Mouse (Mus musculus): ENCODE measurements around the gene P3h4.
"Not testable (repeated sequence)": the region's sequence is repeated elsewhere in the genome, so short reads cannot be mapped to it uniquely, and the experiment has no call there.

Gene P3h4

GRCm38 (mm10) chr11:100391081-100391883, 23.4 kb downstream of the P3h4 start:
- peak in 1 of 2 experiments; percentile 43 for DNase-seq

GRCm38 (mm10) chr11:100389931-100390445, 24.6 kb downstream of the P3h4 start:
- DNase-seq: peak; percentile 83 to 89

GRCm38 (mm10) chr11:100388588-100388987, 26.0 kb downstream of the P3h4 start:
- DNase-seq: peak; percentile 56 to 65

- DNase-seq: no peak
These were observed 26.9 kb downstream of the P3h4 start for GRCm38 (mm10) chr11:100387589-100388375.

GRCm38 (mm10) chr11:100387111-100387510, 27.5 kb downstream of the P3h4 start:
- DNase-seq: no peak

- DNase-seq: no peak
These were observed 28.1 kb downstream of the P3h4 start for GRCm38 (mm10) chr11:100386586-100386985.

- no peak for DNase-seq
These were observed 29.6 kb downstream of the P3h4 start for GRCm38 (mm10) chr11:100385016-100385415.

GRCm38 (mm10) chr11:100382682-100383081, 32.0 kb downstream of the P3h4 start:
- no peak for DNase-seq

GRCm38 (mm10) chr11:100379311-100379710, 35.3 kb downstream of the P3h4 start:
- peak in 1 of 2 experiments; percentile 37 for DNase-seq

GRCm38 (mm10) chr11:100378446-100378845, 36.2 kb downstream of the P3h4 start:
- no peak for DNase-seq

GRCm38 (mm10) chr11:100377989-100378388, 36.6 kb downstream of the P3h4 start:
- no peak for DNase-seq

- no peak for DNase-seq
These were observed 37.8 kb downstream of the P3h4 start for GRCm38 (mm10) chr11:100376746-100377389.

- no peak for DNase-seq
These were observed 38.6 kb downstream of the P3h4 start for GRCm38 (mm10) chr11:100376005-100376404.

GRCm38 (mm10) chr11:100375127-100375526, 39.5 kb downstream of the P3h4 start:
- no peak for DNase-seq

- no peak for DNase-seq
These were observed 42.6 kb downstream of the P3h4 start for GRCm38 (mm10) chr11:100371981-100372558.

GRCm38 (mm10) chr11:100369822-100370221, 44.8 kb downstream of the P3h4 start:
- peak; percentile 58 to 68 for DNase-seq

GRCm38 (mm10) chr11:100369145-100369544, 45.5 kb downstream of the P3h4 start:
- DNase-seq: no peak

GRCm38 (mm10) chr11:100362979-100363562, 51.6 kb downstream of the P3h4 start:
- DNase-seq: peak; percentile 82 to 85

- DNase-seq: peak; percentile 83 to 89
These were observed 52.2 kb downstream of the P3h4 start for GRCm38 (mm10) chr11:100362209-100362978.

- not testable (repeated sequence) for DNase-seq
These were observed 53.6 kb downstream of the P3h4 start for GRCm38 (mm10) chr11:100361059-100361458.

- no peak for DNase-seq
These were observed 54.5 kb downstream of the P3h4 start for GRCm38 (mm10) chr11:100360175-100360574.

Measured in cerebellum, adult 18-20 months (tissue).